Mouse (Mus musculus): ENCODE measurements around the gene Thy1.

DNA sequence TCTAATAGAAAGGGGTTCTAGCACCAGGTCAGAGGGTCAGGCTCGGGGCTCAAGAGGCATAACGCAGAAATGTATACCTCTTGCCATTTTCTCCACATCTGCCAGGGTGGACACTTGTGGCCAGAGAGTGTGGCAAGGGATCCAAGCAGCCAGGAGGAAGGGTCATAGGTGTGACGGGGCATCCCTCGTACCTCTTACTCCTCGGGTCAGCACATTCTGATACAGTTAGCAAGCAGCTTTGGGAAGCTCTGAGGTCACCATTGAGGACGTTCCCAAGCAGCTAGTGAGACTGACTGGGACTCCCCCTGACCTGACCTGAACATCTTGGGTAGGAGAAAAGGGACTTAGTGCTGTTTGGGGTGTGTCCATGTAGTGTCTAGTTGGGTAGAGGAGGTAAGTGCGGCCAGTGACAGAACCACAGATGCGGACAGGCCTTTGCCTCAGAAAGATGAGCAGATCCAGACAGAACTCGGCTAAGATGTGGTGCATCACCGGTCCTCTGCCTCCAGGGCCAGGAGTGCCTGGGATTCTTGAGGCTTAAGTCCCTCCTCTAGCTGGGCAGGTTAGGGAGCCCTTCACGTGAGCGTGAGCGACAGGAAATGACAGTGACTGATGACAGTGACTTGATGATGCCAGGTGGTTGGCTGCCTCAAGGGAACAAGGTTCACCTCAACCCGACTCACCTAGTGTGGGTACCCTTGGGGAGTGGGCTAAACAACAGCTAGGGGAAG is 27.1 kb downstream of the Thy1 start:
- TF ChIP-seq POLR2A (IDR thresholded peaks at IDR 0.05; ENCODE audit: borderline replicate concordance, low read depth, low read length) = no peak
- TF ChIP-seq CTCF (IDR thresholded peaks at IDR 0.05; ENCODE audit: low read depth, low read length) = no peak

Measured in bone marrow macrophage, adult 2 months (primary cell).